ENCODE assay signal across 25 mouse cellular contexts in the genomic region with DNA sequence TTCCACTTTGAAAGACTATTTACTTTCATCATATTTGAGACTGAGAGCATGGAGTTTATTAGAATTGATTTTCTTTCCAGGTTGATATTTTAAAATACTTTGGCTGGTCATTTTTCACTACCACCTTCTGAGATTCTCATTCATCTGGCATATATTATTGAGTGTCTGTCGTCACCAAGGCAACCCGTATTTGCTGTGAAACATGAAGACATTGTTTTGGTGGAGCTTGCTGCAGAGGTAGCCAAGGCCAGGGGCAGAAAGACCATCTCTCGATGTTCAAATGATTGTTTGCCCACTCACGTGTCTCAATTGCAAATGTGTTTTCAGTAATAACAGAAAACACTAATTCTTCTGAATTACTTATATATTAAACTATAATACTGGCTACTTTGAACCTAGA. TPM values are rescaled to one million over a fixed set of nuclear protein-coding genes. Genes with fewer than 3 reads are reported as not detected.
DNase-seq lines count a peak whose midpoint lies in the region; ATAC-seq and TF ChIP-seq lines count a peak whose summit lies in the region.
"Had no signal": no experiment of that assay in that cellular context is flagged by ENCODE, and none has a peak within 500 bp of the region (broad histone marks: within the 10 kb centered on the region; RNA-seq: fewer than 3 reads in every experiment).

No protein-coding gene starts in this region.

- TF ChIP-seq CTCF in forebrain, postnatal 0 days (IDR thresholded peaks at IDR 0.05; ENCODE audit: low read depth) = no peak

- no peak overlapping the region for H3K4me3 ChIP-seq in forebrain, embryonic 12.5 days (replicated peaks)
- H3K4me3 ChIP-seq in forebrain, postnatal 0 days (ENCODE audit: low read depth, low read length) = no peak overlapping the region
- no peak overlapping the region for H3K4me3 ChIP-seq in neural tube, embryonic 11.5 days (ENCODE audit: low read depth, low read length)
- H3K4me3 ChIP-seq in hindbrain, embryonic 14.5 days (replicated peaks; ENCODE audit: low read length) = no peak overlapping the region
- H3K4me3 ChIP-seq in midbrain, embryonic 15.5 days = no peak overlapping the region
- H3K4me3 ChIP-seq: limb, embryonic 15.5 days; stomach, embryonic 15.5 days had no signal

- H3K9me3 ChIP-seq in forebrain, embryonic 12.5 days = no peaks in the 10 kb centered on the region
- H3K9me3 ChIP-seq in forebrain, postnatal 0 days (ENCODE audit: low read length) = no peaks in the 10 kb centered on the region
- H3K9me3 ChIP-seq in neural tube, embryonic 11.5 days (ENCODE audit: control insufficient read depth, low read length) = no peaks in the 10 kb centered on the region
- H3K9me3 ChIP-seq in hindbrain, embryonic 14.5 days (ENCODE audit: control insufficient read depth, low read length) = no peaks in the 10 kb centered on the region
- no peaks in the 10 kb centered on the region for H3K9me3 ChIP-seq in midbrain, embryonic 15.5 days
- H3K9me3 ChIP-seq: G1E; limb, embryonic 15.5 days; stomach, embryonic 15.5 days had no signal

- no peak overlapping the region for H3K4me2 ChIP-seq in forebrain, embryonic 12.5 days
- no peak overlapping the region for H3K4me2 ChIP-seq in forebrain, postnatal 0 days (ENCODE audit: low read depth)
- no peak overlapping the region for H3K4me2 ChIP-seq in neural tube, embryonic 11.5 days (ENCODE audit: low read depth)
- H3K4me2 ChIP-seq in hindbrain, embryonic 14.5 days (replicated peaks) = peak overlapping the region; percentile 28
- H3K4me2 ChIP-seq in midbrain, embryonic 15.5 days = peak overlapping the region; percentile 22; the same call in 1 of the 2 replicates
- H3K4me2 ChIP-seq: limb, embryonic 15.5 days; stomach, embryonic 15.5 days had no signal

- DNase-seq in forebrain, postnatal 0 days = no peak
- no peak for DNase-seq in neural tube, embryonic 11.5 days (ENCODE audit: low spot score)
- no peak for DNase-seq in neural tube, embryonic 10.5 days (ENCODE audit: extremely low spot score, low spot score)
- DNase-seq in hindbrain, embryonic 14.5 days (ENCODE audit: low spot score) = no peak
- DNase-seq in heart, postnatal 4 days = no peak
- DNase-seq: adrenal gland, postnatal 14 days; cerebellum, adult 11 months; cerebellum, postnatal 36 days; kidney, adult 2 months; kidney, postnatal 10 days; right cerebral cortex, postnatal 25 days; thymus, adult 2 months had no signal

- peaks cover 11% of the 10 kb centered on the region for H3K27me3 ChIP-seq in forebrain, embryonic 12.5 days
- H3K27me3 ChIP-seq in forebrain, postnatal 0 days (ENCODE audit: insufficient read depth, low read length) = no peaks in the 10 kb centered on the region
- H3K27me3 ChIP-seq in neural tube, embryonic 11.5 days (ENCODE audit: control insufficient read depth, insufficient read depth, low read length) = 0 out of 2 replicates have a peak, but pooled peaks cover 2% of the 10 kb centered on the region
- H3K27me3 ChIP-seq in hindbrain, embryonic 14.5 days (ENCODE audit: control insufficient read depth, insufficient read depth, low read length) = peaks cover 25% of the 10 kb centered on the region
- no peaks in the 10 kb centered on the region for H3K27me3 ChIP-seq in midbrain, embryonic 15.5 days (replicated peaks)

- WGBS in forebrain, embryonic 12.5 days = 41% methylated on average over 4 of the region's 4 CpGs
- WGBS in forebrain, postnatal 0 days = 46% methylated on average over 4 of the region's 4 CpGs
- WGBS in neural tube, embryonic 11.5 days = 42% methylated on average over 4 of the region's 4 CpGs
- 21% methylated on average over 4 of the region's 4 CpGs for WGBS in hindbrain, embryonic 14.5 days
- WGBS in midbrain, embryonic 15.5 days = 20% methylated on average over 4 of the region's 4 CpGs

- H3K27ac ChIP-seq in forebrain, embryonic 12.5 days = no peak overlapping the region
- H3K27ac ChIP-seq in forebrain, postnatal 0 days (ENCODE audit: low read depth, low read length) = no peak overlapping the region
- no peak overlapping the region for H3K27ac ChIP-seq in neural tube, embryonic 11.5 days (ENCODE audit: low read depth, low read length)
- H3K27ac ChIP-seq in hindbrain, embryonic 14.5 days = no peak overlapping the region
- H3K27ac ChIP-seq in midbrain, embryonic 15.5 days = no peak overlapping the region
- H3K27ac ChIP-seq: limb, embryonic 15.5 days; stomach, embryonic 15.5 days had no signal

- H3K36me3 ChIP-seq in forebrain, embryonic 12.5 days (replicated peaks) = no peaks in the 10 kb centered on the region
- H3K36me3 ChIP-seq in forebrain, postnatal 0 days (ENCODE audit: insufficient read depth) = no peaks in the 10 kb centered on the region
- H3K36me3 ChIP-seq in neural tube, embryonic 11.5 days (ENCODE audit: control insufficient read depth, insufficient read depth, low read length) = no peaks in the 10 kb centered on the region
- no peaks in the 10 kb centered on the region for H3K36me3 ChIP-seq in hindbrain, embryonic 14.5 days (replicated peaks; ENCODE audit: control insufficient read depth, insufficient read depth)
- no peaks in the 10 kb centered on the region for H3K36me3 ChIP-seq in midbrain, embryonic 15.5 days (replicated peaks)
- H3K36me3 ChIP-seq: G1E; limb, embryonic 15.5 days; stomach, embryonic 15.5 days had no signal

- peaks cover 13% of the 10 kb centered on the region; the same call in 1 of the 2 replicates for H3K4me1 ChIP-seq in forebrain, embryonic 12.5 days
- no peaks in the 10 kb centered on the region for H3K4me1 ChIP-seq in forebrain, postnatal 0 days (ENCODE audit: insufficient read depth)
- no peaks in the 10 kb centered on the region for H3K4me1 ChIP-seq in neural tube, embryonic 11.5 days (ENCODE audit: control insufficient read depth, insufficient read depth, low read length)
- H3K4me1 ChIP-seq in hindbrain, embryonic 14.5 days (replicated peaks; ENCODE audit: control insufficient read depth, insufficient read depth, low read length) = peaks cover 4% of the 10 kb centered on the region; the same call in 1 of the 2 replicates
- peaks cover 4% of the 10 kb centered on the region; the same call in 1 of the 2 replicates for H3K4me1 ChIP-seq in midbrain, embryonic 15.5 days
- H3K4me1 ChIP-seq: limb, embryonic 15.5 days; stomach, embryonic 15.5 days had no signal

- H3K9ac ChIP-seq in forebrain, embryonic 12.5 days = no peak overlapping the region
- H3K9ac ChIP-seq in forebrain, postnatal 0 days = no peak overlapping the region
- H3K9ac ChIP-seq in neural tube, embryonic 11.5 days (ENCODE audit: low read length) = no peak overlapping the region
- no peak overlapping the region for H3K9ac ChIP-seq in hindbrain, embryonic 14.5 days
- H3K9ac ChIP-seq in midbrain, embryonic 15.5 days = no peak overlapping the region
- H3K9ac ChIP-seq: limb, embryonic 15.5 days; stomach, embryonic 15.5 days had no signal

- peak; percentile 51; the same call in 1 of the 2 replicates for ATAC-seq in forebrain, embryonic 12.5 days (ENCODE audit: low FRiP score)
- ATAC-seq in forebrain, postnatal 0 days = no peak
- ATAC-seq in neural tube, embryonic 11.5 days (ENCODE audit: insufficient read depth, low FRiP score, low TSS enrichment) = 0 out of 2 replicates have a peak, but pooled peaks have one; percentile 49
- ATAC-seq in hindbrain, embryonic 14.5 days (ENCODE audit: low FRiP score) = no peak
- ATAC-seq in midbrain, embryonic 15.5 days (replicated peaks) = no peak
- no peak for ATAC-seq in erythroblast, adult 5-6 weeks (replicated peaks; ENCODE audit: low FRiP score, poor library complexity, severe bottlenecking)
- ATAC-seq: activated CD4-positive, CD25-positive, alpha-beta regulatory T cell, adult 4 months; lung, postnatal 0 days had no signal

RNA-seq across cellular contexts. Expression of a gene that starts 50.6 kb away (rescaled TPM):
- polyA plus RNA-seq in forebrain, embryonic 12.5 days (2016; fragmentation: Nextera tagmentation; extraction: Ambion mirVana) = 0.18 TPM in 1 of 2 replicates, not detected in the other
- total RNA-seq in forebrain, postnatal 0 days (2014; rRNA removed) = not detected in 2 replicates
- not detected in 2 replicates for polyA plus RNA-seq in forebrain, postnatal 0 days (2015; fragmentation: Nextera tagmentation; extraction: Ambion mirVana)
- not detected in 2 replicates for polyA plus RNA-seq in neural tube, embryonic 11.5 days (2014; fragmentation: Nextera tagmentation; extraction: Ambion mirVana)
- not detected in 2 replicates for polyA plus RNA-seq in hindbrain, embryonic 14.5 days (2014; fragmentation: Nextera tagmentation; extraction: Ambion mirVana)
- polyA plus RNA-seq in midbrain, embryonic 15.5 days (2015; fragmentation: Nextera tagmentation; extraction: Ambion mirVana) = not detected in 2 replicates
- total RNA-seq in heart, postnatal 4 days (2021) = not detected
- not detected in 2 replicates for total RNA-seq in erythroblast, adult 5-6 weeks (2015; ENCODE audit: low replicate concordance)
- total RNA-seq in erythroblast, adult 5-6 weeks (2017; ENCODE audit: low replicate concordance) = not detected in 2 replicates
- total RNA-seq: adrenal gland, postnatal 14 days; G1E; gastrocnemius, postnatal 4 days; layer of hippocampus, adult 18-20 months; left cerebral cortex, postnatal 36 days; megakaryocyte progenitor cell, adult 5-6 weeks had no signal
- polyA plus RNA-seq: activated CD4-positive, CD25-positive, alpha-beta regulatory T cell, adult 4 months; G1E; kidney, adult 2 months; liver, embryonic 16.5 days; lung, postnatal 0 days; thymus, adult 2 months had no signal

Comparison
In these comparisons a context has a peak if more than half of its experiments do, and no peak if none do; other contexts are left out.
1. ATAC-seq: peak in forebrain, embryonic 12.5 days (single experiment) and neural tube, embryonic 11.5 days (single experiment); none in forebrain, postnatal 0 days (single experiment), hindbrain, embryonic 14.5 days (single experiment), midbrain, embryonic 15.5 days (single experiment) and erythroblast, adult 5-6 weeks (single experiment).
2. H3K4me2 ChIP-seq: peak in hindbrain, embryonic 14.5 days (single experiment) and midbrain, embryonic 15.5 days (single experiment); none in forebrain, embryonic 12.5 days (single experiment), forebrain, postnatal 0 days (single experiment) and neural tube, embryonic 11.5 days (single experiment).